Mouse (Mus musculus): ENCODE measurements around the gene Vps33a. TPM values are rescaled to one million over a fixed set of nuclear protein-coding genes. Genes with fewer than 3 reads are reported as not detected.

The Vps33a gene
- polyA plus RNA-seq, 1 experiment from 2014 or later: 43.7 TPM

- Histone ChIP-seq H3K9me3 (replicated peaks) (no peaks in the 10 kb centered on the region), H3K9ac (peak within 1 kb of the TSS; percentile 46; the same call in 1 of the 2 replicates), H3K36me3 (no peaks in the 10 kb centered on the region), H3K27ac (no peak within 1 kb of the TSS), H3K27me3 (peaks cover 10% of the 10 kb centered on the region; the same call in 1 of the 2 replicates), H3K4me2 (replicated peaks) (peak within 1 kb of the TSS; percentile 61), H3K4me1 (peaks cover 8% of the 10 kb centered on the region), H3K4me3 (peak within 1 kb of the TSS; percentile 27)
- peak; percentile 63; the same call in 1 of the 2 replicates for ATAC-seq (ENCODE audit: low FRiP score)
- 7% methylated on average over 25 of the region's 25 CpGs for WGBS
Observed at GRCm38 (mm10) chr5:123489112-123489785, 83.6 kb downstream of the Vps33a start, which contains the start of the genes Lrrc43 and Il31. Lrrc43 (plus strand) TSS chr5:123489305. Il31 (minus strand) TSS chr5:123489489.

DNA sequence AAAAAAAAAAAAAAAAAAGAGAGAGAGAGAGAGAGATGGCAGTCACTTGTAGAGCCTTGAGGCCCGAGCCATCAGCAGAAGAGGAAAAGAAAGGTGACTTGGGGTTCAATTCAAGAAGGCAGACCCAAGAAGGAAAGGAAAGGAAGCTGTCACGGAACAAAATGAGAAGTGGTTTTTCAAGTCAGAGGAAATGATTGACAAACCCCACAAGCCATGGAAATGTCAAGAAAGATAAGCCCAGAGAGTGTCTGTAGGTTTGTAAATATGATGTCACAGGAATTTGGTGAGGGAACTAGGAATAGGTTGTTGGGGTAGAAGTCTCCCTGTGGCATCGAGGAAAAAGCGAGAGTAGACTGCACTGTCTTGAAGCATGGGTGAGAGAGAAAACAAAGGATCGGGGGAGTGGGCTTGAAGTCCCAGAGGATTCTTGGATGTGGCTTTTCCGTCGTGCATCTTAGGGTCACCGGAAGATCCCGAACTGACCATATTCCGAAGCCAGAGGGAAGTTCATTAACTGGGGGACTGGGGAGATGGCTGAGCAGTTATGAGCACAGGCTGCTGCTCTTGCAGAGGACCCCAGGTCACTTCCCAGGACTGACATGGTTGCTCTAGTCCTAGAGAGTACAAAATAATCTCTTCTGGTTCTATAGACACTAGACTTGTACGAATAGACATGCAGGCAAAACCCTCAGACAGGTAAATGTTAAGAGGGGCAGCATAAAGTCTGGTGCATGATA, 85.0 kb downstream of the Vps33a start:
- Histone ChIP-seq H3K36me3 (no peaks in the 10 kb centered on the region), H3K4me2 (replicated peaks) (no peak overlapping the region), H3K9me3 (replicated peaks) (no peaks in the 10 kb centered on the region), H3K4me1 (peaks cover 8% of the 10 kb centered on the region), H3K27me3 (peaks cover 10% of the 10 kb centered on the region; the same call in 1 of the 2 replicates), H3K9ac (no peak overlapping the region), H3K27ac (no peak overlapping the region), H3K4me3 (no peak overlapping the region)
- no peak for ATAC-seq (ENCODE audit: low FRiP score)
- 83% methylated on average over 11 of the region's 11 CpGs for WGBS

Small RNA genes within 50 kb of the gene (microRNA-seq; reads per million reads assigned to microRNA genes)
- gene Mir7647: 2.7 reads per million, percentile 2 among the genes with 10 or more reads in this experiment

Other genes with a start within 250 kb of the Vps33a start
- 56.6 and 59.9 TPM in 2 replicates for gene Bcl7a, start 229.2 kb downstream of the Vps33a start, polyA plus RNA-seq (2016; fragmentation: Nextera tagmentation; extraction: Ambion mirVana)
- gene Mlxip, start 178.2 kb downstream of the Vps33a start, polyA plus RNA-seq (2016; fragmentation: Nextera tagmentation; extraction: Ambion mirVana): 20.7 and 21.6 TPM in 2 replicates
- 0.34 and 0.36 TPM in 2 replicates for gene Lrrc43, start 83.7 kb downstream of the Vps33a start, polyA plus RNA-seq (2016; fragmentation: Nextera tagmentation; extraction: Ambion mirVana)
- gene Il31, start 83.5 kb downstream of the Vps33a start, polyA plus RNA-seq (2016; fragmentation: Nextera tagmentation; extraction: Ambion mirVana): not detected in 2 replicates
- 1.4 and 1.5 TPM in 2 replicates for gene B3gnt4, start 62.6 kb downstream of the Vps33a start, polyA plus RNA-seq (2016; fragmentation: Nextera tagmentation; extraction: Ambion mirVana)
- gene Diablo, start 48.9 kb downstream of the Vps33a start, polyA plus RNA-seq (2016; fragmentation: Nextera tagmentation; extraction: Ambion mirVana): 112 and 124 TPM in 2 replicates
- gene Gm49027, start 47.5 kb downstream of the Vps33a start, polyA plus RNA-seq (2016; fragmentation: Nextera tagmentation; extraction: Ambion mirVana): 1.6 and 2.4 TPM in 2 replicates
- gene Clip1, start 111.6 kb upstream of the Vps33a start, polyA plus RNA-seq (2016; fragmentation: Nextera tagmentation; extraction: Ambion mirVana): 71.4 and 74.6 TPM in 2 replicates
- gene Zcchc8, start 148.1 kb upstream of the Vps33a start, polyA plus RNA-seq (2016; fragmentation: Nextera tagmentation; extraction: Ambion mirVana): 80.2 and 90.5 TPM in 2 replicates
- gene Rsrc2, start 176.4 kb upstream of the Vps33a start, polyA plus RNA-seq (2016; fragmentation: Nextera tagmentation; extraction: Ambion mirVana): 166 and 182 TPM in 2 replicates
- 26.6 and 30.4 TPM in 2 replicates for gene Kntc1, start 176.7 kb upstream of the Vps33a start, polyA plus RNA-seq (2016; fragmentation: Nextera tagmentation; extraction: Ambion mirVana)